Mouse (Mus musculus) lung, embryonic 16.5 days (tissue): ENCODE results near the gene Tmem150c. TPM values are rescaled to one million over a fixed set of nuclear protein-coding genes. Genes with fewer than 3 reads are reported as not detected.

Experiments
- ATAC-seq: fragments of 200-750 bp; cut with Nextera tagmentation; 2 replicates; pipeline ENCODE4 v1.8.0; 2017; ENCODE audit warnings: low read depth, mild to moderate bottlenecking, moderate library complexity
- H3K27ac ChIP-seq: fragments of 300-500 bp; sonication (generic); 2 replicates; pipeline ENCODE4 v1.5.1; 2014; ENCODE audit warnings: mild to moderate bottlenecking, control low read depth, low read length
- H3K27me3 ChIP-seq: fragments of 300-500 bp; sonication (generic); 2 replicates; pipeline ENCODE4 v1.6.1; 2014; ENCODE audit warnings: low read depth, low read length, mixed read lengths; ENCODE audit not compliant: control insufficient read depth, insufficient read depth
- H3K36me3 ChIP-seq: fragments of 300-500 bp; sonication (generic); 2 replicates; pipeline ENCODE4 v1.6.1; 2014; ENCODE audit warnings: low read length; ENCODE audit not compliant: control insufficient read depth, insufficient read depth
- H3K4me1 ChIP-seq: fragments of 300-500 bp; sonication (generic); replicated peaks from 2 replicates; pipeline ENCODE4 v1.6.1; 2014; ENCODE audit warnings: low read length, mixed read lengths; ENCODE audit not compliant: control insufficient read depth, insufficient read depth
- H3K4me2 ChIP-seq: fragments of 300-500 bp; sonication (generic); 2 replicates; pipeline ENCODE4 v1.6.1; 2014; ENCODE audit warnings: low read depth, low read length, control low read depth
- H3K4me3 ChIP-seq: fragments of 300-500 bp; sonication (generic); 2 replicates; pipeline ENCODE4 v1.5.1; 2014; ENCODE audit warnings: mild to moderate bottlenecking, low read length, control low read depth
- H3K9ac ChIP-seq: fragments of 300-500 bp; sonication (generic); 2 replicates; pipeline ENCODE4 v1.6.1; 2014; ENCODE audit warnings: low read length, control low read depth
- H3K9me3 ChIP-seq: fragments of 300-500 bp; sonication (generic); 2 replicates; pipeline ENCODE4 v1.6.1; 2016; ENCODE audit warnings: low read length; ENCODE audit not compliant: control insufficient read depth
- WGBS: fragments of 180-500 bp; shearing (Covaris S2); extraction: QIAGEN DNeasy Blood & Tissue Kit; methylation state at CpG from one replicate; pipeline ENCODE4 v1.1.7; 2014; 5-methylcytosine and 5-hydroxymethylcytosine counted together
- polyA plus RNA-seq: library from polyadenylated mRNA; unstranded; fragments of >200 nt; fragmentation: Nextera tagmentation; extraction: Ambion mirVana; gene quantifications from 2 replicates; pipeline ENCODE4 v1.2.1, GENCODE M21; 2015

Tmem150c gene
- polyA plus RNA-seq, 1 experiment from 2014 or later = 10.1 TPM

DNA sequence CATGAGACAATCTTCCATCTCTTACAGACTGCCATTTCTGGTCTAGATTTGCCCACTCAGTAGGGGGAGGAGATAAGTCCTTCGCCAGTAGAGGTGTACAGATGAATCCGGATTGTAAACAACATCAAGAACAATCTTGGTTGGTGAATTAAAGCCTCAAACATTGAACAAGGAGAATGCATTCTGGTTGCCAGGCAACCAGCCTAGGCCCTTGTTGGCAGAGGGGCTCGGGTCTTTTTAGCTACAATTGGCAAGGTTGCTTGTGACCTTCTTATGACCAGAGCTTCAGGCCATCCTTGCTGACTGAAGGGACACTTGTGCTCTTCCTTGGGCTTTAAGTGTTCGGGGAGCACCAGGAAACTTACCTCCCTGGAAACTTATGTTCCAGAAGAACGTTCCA is 16.5 kb upstream of the Tmem150c start:
- Histone ChIP-seq H3K9ac (no peak overlapping the region), H3K4me1 (peaks cover 13% of the 10 kb centered on the region), H3K4me3 (no peak overlapping the region), H3K4me2 (no peak overlapping the region), H3K27me3 (no peaks in the 10 kb centered on the region), H3K9me3 (no peaks in the 10 kb centered on the region), H3K36me3 (no peaks in the 10 kb centered on the region), H3K27ac (no peak overlapping the region)
- 61% methylated on average over 5 of the region's 5 CpGs for WGBS
- ATAC-seq = no peak

GRCm38 (mm10) chr5:100175582-100175981 is 16.0 kb upstream of the Tmem150c start:
- H3K27me3 ChIP-seq = no peaks in the 10 kb centered on the region
- 76% methylated on average over 7 of the region's 7 CpGs for WGBS
- no peak overlapping the region for H3K27ac ChIP-seq
- H3K36me3 ChIP-seq = no peaks in the 10 kb centered on the region
- H3K4me3 ChIP-seq = no peak overlapping the region
- no peak for ATAC-seq
- H3K9ac ChIP-seq = no peak overlapping the region
- no peak overlapping the region for H3K4me2 ChIP-seq
- no peaks in the 10 kb centered on the region for H3K9me3 ChIP-seq
- peaks cover 13% of the 10 kb centered on the region for H3K4me1 ChIP-seq

DNA sequence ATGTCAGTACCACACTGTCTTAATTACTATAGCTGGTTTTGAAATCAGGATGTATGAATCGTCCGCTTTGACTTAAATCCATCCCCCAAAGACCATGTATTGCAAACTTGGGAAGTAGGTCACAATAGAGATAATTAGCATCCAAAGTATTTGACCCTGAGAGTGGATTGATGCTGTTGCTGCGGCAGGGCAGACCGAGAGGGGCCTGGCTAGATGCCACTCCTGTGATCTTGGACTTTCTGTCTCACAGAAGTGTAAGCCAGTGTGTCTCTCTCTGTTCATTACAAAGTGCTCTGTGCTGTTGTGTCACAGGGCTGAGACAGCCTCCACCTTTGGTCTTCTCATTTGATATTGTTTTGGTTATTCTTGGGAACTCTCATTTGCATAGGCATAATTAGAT is 12.5 kb upstream of the Tmem150c start:
- no peaks in the 10 kb centered on the region for H3K9me3 ChIP-seq
- no peaks in the 10 kb centered on the region for H3K36me3 ChIP-seq
- no peak overlapping the region for H3K9ac ChIP-seq
- H3K4me3 ChIP-seq = no peak overlapping the region
- no peaks in the 10 kb centered on the region for H3K27me3 ChIP-seq
- no peak overlapping the region for H3K27ac ChIP-seq
- H3K4me2 ChIP-seq = no peak overlapping the region
- WGBS = 62% methylated on average over 4 of the region's 4 CpGs
- ATAC-seq = no peak
- H3K4me1 ChIP-seq = peaks cover 4% of the 10 kb centered on the region; the same call in 1 of the 2 replicates

- H3K36me3 ChIP-seq = no peaks in the 10 kb centered on the region
- H3K9ac ChIP-seq = no peak overlapping the region
- peaks cover 3% of the 10 kb centered on the region for H3K4me1 ChIP-seq
- no peak overlapping the region for H3K4me3 ChIP-seq
- no peak overlapping the region for H3K27ac ChIP-seq
- WGBS = 54% methylated on average over 14 of the region's 14 CpGs
- ATAC-seq = no peak
- H3K9me3 ChIP-seq = no peaks in the 10 kb centered on the region
- no peak overlapping the region for H3K4me2 ChIP-seq
- H3K27me3 ChIP-seq = no peaks in the 10 kb centered on the region
Observed at GRCm38 (mm10) chr5:100166591-100167491, 7.2 kb upstream of the Tmem150c start.

DNA sequence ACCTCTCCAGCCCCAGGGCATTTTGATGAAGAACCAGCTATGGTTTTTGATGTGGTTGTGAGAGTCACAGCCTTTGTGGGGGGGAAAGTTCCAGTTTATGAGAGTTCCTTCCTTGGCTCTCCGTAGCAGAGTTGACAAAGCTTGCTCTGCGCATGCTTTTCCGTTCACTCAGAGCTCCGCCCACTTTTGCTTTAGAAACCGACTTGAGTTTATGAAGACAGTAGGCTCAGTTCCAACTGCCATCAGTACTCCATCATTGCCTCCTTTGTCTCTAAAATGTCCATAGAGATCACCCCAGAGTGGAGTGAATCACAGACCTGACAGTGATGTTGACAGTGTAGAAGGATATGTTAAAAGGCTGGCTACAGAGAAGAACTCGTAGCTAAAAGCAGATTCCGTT is 3.8 kb upstream of the Tmem150c start:
- H3K27me3 ChIP-seq = peaks cover 4% of the 10 kb centered on the region
- H3K36me3 ChIP-seq = no peaks in the 10 kb centered on the region
- no peak overlapping the region for H3K9ac ChIP-seq
- 35% methylated on average over 7 of the region's 7 CpGs for WGBS
- H3K4me3 ChIP-seq = no peak overlapping the region
- peak overlapping the region; percentile 79 for H3K27ac ChIP-seq
- no peaks in the 10 kb centered on the region for H3K9me3 ChIP-seq
- peak; percentile 60 for ATAC-seq
- peaks cover 3% of the 10 kb centered on the region for H3K4me1 ChIP-seq
- peak overlapping the region; percentile 5; the same call in 1 of the 2 replicates for H3K4me2 ChIP-seq

DNA sequence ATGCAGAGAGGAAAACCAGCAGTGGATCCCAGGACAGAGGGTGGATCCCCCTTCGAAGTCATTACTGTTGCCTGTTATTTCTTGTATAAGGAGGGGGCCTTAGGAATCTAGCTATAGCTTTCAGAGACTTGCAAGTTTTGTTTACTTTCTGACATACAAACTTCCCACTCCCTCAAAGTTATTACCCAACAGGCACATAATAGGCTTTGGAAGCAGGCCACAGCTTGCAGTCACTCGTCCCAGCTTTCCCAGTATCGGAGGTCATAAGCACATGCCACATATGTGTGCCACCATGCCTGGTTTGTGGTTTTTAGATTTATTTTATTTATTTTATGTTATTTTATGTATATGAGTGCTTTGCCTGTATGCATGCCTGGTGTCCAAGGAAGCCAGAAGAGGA is 3.2 kb upstream of the Tmem150c start:
- 52% methylated on average over 3 of the region's 3 CpGs for whole genome bisulfite sequencing
- Histone ChIP-seq H3K4me2 (no peak overlapping the region), H3K36me3 (no peaks in the 10 kb centered on the region), H3K9me3 (no peaks in the 10 kb centered on the region), H3K27ac (peak overlapping the region; percentile 79), H3K27me3 (peaks cover 9% of the 10 kb centered on the region), H3K4me1 (peaks cover 3% of the 10 kb centered on the region), H3K9ac (no peak overlapping the region), H3K4me3 (no peak overlapping the region)
- peak; percentile 65 for ATAC-seq

GRCm38 (mm10) chr5:100162053-100162452 is 2.4 kb upstream of the Tmem150c start:
- peaks cover 14% of the 10 kb centered on the region for H3K27me3 ChIP-seq
- 63% methylated on average over 1 of the region's 1 CpGs for WGBS

DNA sequence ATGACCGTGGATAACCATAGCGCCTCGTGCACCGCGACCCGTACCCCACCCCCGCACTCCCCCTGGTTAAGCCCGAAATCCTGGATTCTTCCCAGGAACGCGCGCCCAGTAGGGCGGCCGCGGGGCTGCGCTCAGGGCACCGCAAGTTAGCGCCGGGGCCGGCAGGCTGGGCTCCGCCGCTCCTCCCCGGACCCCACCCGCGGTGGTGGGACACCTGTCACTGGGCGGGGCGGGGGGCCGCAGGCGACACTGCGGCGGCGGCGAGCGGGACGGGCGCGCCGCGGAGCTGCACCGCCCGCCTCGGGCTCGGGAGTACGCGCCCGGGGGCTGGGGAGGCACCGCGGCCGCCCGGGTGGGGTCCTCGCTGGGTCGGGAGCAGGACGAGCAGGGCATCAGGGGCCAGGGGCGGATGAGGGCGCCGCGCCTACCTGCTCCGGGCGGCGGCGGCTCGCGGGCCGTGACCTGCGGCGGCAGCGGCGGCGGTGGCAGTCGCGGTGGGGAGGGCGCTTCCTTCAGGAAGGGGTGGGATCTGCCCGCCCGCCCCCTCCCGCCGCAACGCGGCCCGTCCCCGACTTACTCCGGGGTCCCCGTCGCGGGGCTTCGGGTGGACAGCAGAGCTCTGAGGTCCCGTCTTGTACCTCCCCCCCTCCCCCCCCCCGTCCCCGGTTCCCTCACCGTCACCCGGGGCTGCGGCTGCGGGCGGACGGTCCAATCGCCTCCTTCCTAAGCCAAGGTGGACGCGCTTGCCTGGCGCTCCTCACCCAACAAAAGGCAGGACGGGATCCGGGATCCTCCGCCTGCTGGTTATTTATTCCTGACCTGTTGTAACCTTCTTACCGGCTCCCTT is 594 bp downstream of the Tmem150c start:
- peak; percentile 62 for ATAC-seq
- H3K9me3 ChIP-seq = no peaks in the 10 kb centered on the region
- H3K4me2 ChIP-seq = peak overlapping the region; percentile 99
- peak overlapping the region; percentile 73 for H3K4me3 ChIP-seq
- peak overlapping the region; percentile 75 for H3K9ac ChIP-seq
- no peak overlapping the region for H3K27ac ChIP-seq
- no peaks in the 10 kb centered on the region for H3K36me3 ChIP-seq
- H3K27me3 ChIP-seq = peaks cover 14% of the 10 kb centered on the region
- under 1% methylated on average over 39 of the region's 101 CpGs for WGBS
- no peaks in the 10 kb centered on the region; the same call in none of the 2 replicates for H3K4me1 ChIP-seq

More at GRCm38 (mm10) chr5:100162053-100162452, 2.4 kb upstream of the Tmem150c start:
- H3K27ac ChIP-seq = no peak overlapping the region
- no peak overlapping the region for H3K4me3 ChIP-seq
- ATAC-seq = no peak
- no peak overlapping the region for H3K9ac ChIP-seq
- H3K4me2 ChIP-seq = no peak overlapping the region
- H3K9me3 ChIP-seq = no peaks in the 10 kb centered on the region
- peaks cover 3% of the 10 kb centered on the region for H3K4me1 ChIP-seq
- H3K36me3 ChIP-seq = no peaks in the 10 kb centered on the region

GRCm38 (mm10) chr5:100158301-100158700 is 1.3 kb downstream of the Tmem150c start:
- Histone ChIP-seq H3K27ac (no peak overlapping the region), H3K4me2 (peak overlapping the region; percentile 99), H3K27me3 (peaks cover 14% of the 10 kb centered on the region), H3K9ac (peak overlapping the region; percentile 75; the same call in 1 of the 2 replicates), H3K36me3 (no peaks in the 10 kb centered on the region), H3K4me1 (no peaks in the 10 kb centered on the region; the same call in 1 of the 2 replicates), H3K4me3 (peak overlapping the region; percentile 73), H3K9me3 (no peaks in the 10 kb centered on the region)
- no peak for ATAC-seq
- 16% methylated on average over 13 of the region's 13 CpGs for WGBS
